Mouse (Mus musculus): ENCODE results near the gene Pea15a. TPM values are rescaled to one million over a fixed set of nuclear protein-coding genes. Genes with fewer than 3 reads are reported as not detected.

Pea15a gene
- polyA plus RNA-seq (2014; fragmentation: Illumina TruSeq; extraction: RNeasy Lipid Tissue Mini Kit (QIAGEN cat#74804); ENCODE audit: insufficient read depth, low read depth, low replicate concordance): 148 TPM

GRCm38 (mm10) chr1:172206141-172206917 is at the start of gene Pea15a:
Gene Pea15a, minus strand, starts transcription at chr1:172206804.

GRCm38 (mm10) chr1:172219451-172220406 is 13.1 kb upstream of the Pea15a start, which contains the start of gene Casq1:
Gene Casq1, minus strand, starts transcription at chr1:172219868.

GRCm38 (mm10) chr1:172147835-172148278 is 58.7 kb downstream of the Pea15a start, which contains the start of gene Dcaf8:
Gene Dcaf8, plus strand, starts transcription at chr1:172148084.

Other genes with a start within 250 kb of the Pea15a start
- gene Vangl2, start 178.4 kb downstream of the Pea15a start, polyA plus RNA-seq (2014; fragmentation: Illumina TruSeq; extraction: RNeasy Lipid Tissue Mini Kit (QIAGEN cat#74804); ENCODE audit: insufficient read depth, low read depth, low replicate concordance): 1.7 TPM
- not detected for gene Nhlh1, start 149.2 kb downstream of the Pea15a start, polyA plus RNA-seq (2014; fragmentation: Illumina TruSeq; extraction: RNeasy Lipid Tissue Mini Kit (QIAGEN cat#74804); ENCODE audit: insufficient read depth, low read depth, low replicate concordance)
- 70.4 TPM for gene Copa, start 124.3 kb downstream of the Pea15a start, polyA plus RNA-seq (2014; fragmentation: Illumina TruSeq; extraction: RNeasy Lipid Tissue Mini Kit (QIAGEN cat#74804); ENCODE audit: insufficient read depth, low read depth, low replicate concordance)
- gene Ncstn, start 124.0 kb downstream of the Pea15a start, polyA plus RNA-seq (2014; fragmentation: Illumina TruSeq; extraction: RNeasy Lipid Tissue Mini Kit (QIAGEN cat#74804); ENCODE audit: insufficient read depth, low read depth, low replicate concordance): 40.9 TPM
- gene Pex19, start 80.0 kb downstream of the Pea15a start, polyA plus RNA-seq (2014; fragmentation: Illumina TruSeq; extraction: RNeasy Lipid Tissue Mini Kit (QIAGEN cat#74804); ENCODE audit: insufficient read depth, low read depth, low replicate concordance): 51.8 TPM
- 44.6 TPM for gene Dcaf8, start 58.7 kb downstream of the Pea15a start, polyA plus RNA-seq (2014; fragmentation: Illumina TruSeq; extraction: RNeasy Lipid Tissue Mini Kit (QIAGEN cat#74804); ENCODE audit: insufficient read depth, low read depth, low replicate concordance)
- 2.0 TPM for gene Casq1, start 13.1 kb upstream of the Pea15a start, polyA plus RNA-seq (2014; fragmentation: Illumina TruSeq; extraction: RNeasy Lipid Tissue Mini Kit (QIAGEN cat#74804); ENCODE audit: insufficient read depth, low read depth, low replicate concordance)
- gene Atp1a4, start 51.6 kb upstream of the Pea15a start, polyA plus RNA-seq (2014; fragmentation: Illumina TruSeq; extraction: RNeasy Lipid Tissue Mini Kit (QIAGEN cat#74804); ENCODE audit: insufficient read depth, low read depth, low replicate concordance): not detected
- 20.4 TPM for gene Igsf8, start 54.8 kb upstream of the Pea15a start, polyA plus RNA-seq (2014; fragmentation: Illumina TruSeq; extraction: RNeasy Lipid Tissue Mini Kit (QIAGEN cat#74804); ENCODE audit: insufficient read depth, low read depth, low replicate concordance)
- gene Atp1a2, start 91.3 kb upstream of the Pea15a start, polyA plus RNA-seq (2014; fragmentation: Illumina TruSeq; extraction: RNeasy Lipid Tissue Mini Kit (QIAGEN cat#74804); ENCODE audit: insufficient read depth, low read depth, low replicate concordance): 34.3 TPM
- gene Kcnj9, start 122.5 kb upstream of the Pea15a start, polyA plus RNA-seq (2014; fragmentation: Illumina TruSeq; extraction: RNeasy Lipid Tissue Mini Kit (QIAGEN cat#74804); ENCODE audit: insufficient read depth, low read depth, low replicate concordance): not detected
- gene Kcnj10, start 134.4 kb upstream of the Pea15a start, polyA plus RNA-seq (2014; fragmentation: Illumina TruSeq; extraction: RNeasy Lipid Tissue Mini Kit (QIAGEN cat#74804); ENCODE audit: insufficient read depth, low read depth, low replicate concordance): 0.08 TPM
- gene Pigm, start 169.7 kb upstream of the Pea15a start, polyA plus RNA-seq (2014; fragmentation: Illumina TruSeq; extraction: RNeasy Lipid Tissue Mini Kit (QIAGEN cat#74804); ENCODE audit: insufficient read depth, low read depth, low replicate concordance): 4.4 TPM